Mouse (Mus musculus): ENCODE data around the gene Tsga10ip.

GRCm38 (mm10) chr19:5408057-5409001 is 6.0 kb upstream of the Tsga10ip start:
- TF ChIP-seq POLR2A (IDR thresholded peaks at IDR 0.05; ENCODE audit: insufficient read length, low read depth) (no peak), MYOG (IDR thresholded peaks at IDR 0.05; ENCODE audit: control insufficient read depth in 1 of 3, insufficient read depth in 1 of 3, insufficient read length in 2 of 3, low read depth in 2 of 3) (no peak)
